Mouse (Mus musculus) telencephalon, adult 2 months (tissue): Measurements from ENCODE around the gene Zfp777.

Experiments
- DNase-seq: peaks from one replicate; pipeline ENCODE4 v3.0.0-alpha.2; 2011; ENCODE audit warnings: low read depth, low spot score

Zfp777 gene

GRCm38 (mm10) chr6:48048426-48049272 is at the start of gene Zfp777:
Gene Zfp777 (minus strand): TSS chr6:48048911.
- peak; percentile 65 for DNase-seq

GRCm38 (mm10) chr6:48086957-48087715 is 38.4 kb upstream of the Zfp777 start:
- DNase-seq, result no peak

- peak; percentile 76 for DNase-seq
These were observed 37.8 kb upstream of the Zfp777 start, which contains the start of gene Zfp746 for GRCm38 (mm10) chr6:48086471-48086878. Gene Zfp746 (minus strand): TSS chr6:48086593.

GRCm38 (mm10) chr6:48085521-48086404 is 37.1 kb upstream of the Zfp777 start:
- peak; percentile 13 for DNase-seq

- DNase-seq, result no peak
These were observed 35.1 kb upstream of the Zfp777 start for GRCm38 (mm10) chr6:48083733-48084191.

- DNase-seq, result no peak
These were observed 33.2 kb upstream of the Zfp777 start for GRCm38 (mm10) chr6:48081952-48082351.

- DNase-seq, result no peak
These were observed 32.3 kb upstream of the Zfp777 start for GRCm38 (mm10) chr6:48081021-48081420.

GRCm38 (mm10) chr6:48073316-48073715 is 24.6 kb upstream of the Zfp777 start:
- no peak for DNase-seq

- DNase-seq, result no peak
These were observed 18.8 kb upstream of the Zfp777 start for GRCm38 (mm10) chr6:48067492-48067891.

GRCm38 (mm10) chr6:48065587-48066075 is 16.9 kb upstream of the Zfp777 start:
- no peak for DNase-seq

GRCm38 (mm10) chr6:48064451-48064850 is 15.7 kb upstream of the Zfp777 start:
- DNase-seq, result no peak

- DNase-seq, result no peak
These were observed 15.2 kb upstream of the Zfp777 start for GRCm38 (mm10) chr6:48063940-48064339.

- no peak for DNase-seq
These were observed 12.2 kb upstream of the Zfp777 start for GRCm38 (mm10) chr6:48060895-48061294.

GRCm38 (mm10) chr6:48060421-48060820 is 11.7 kb upstream of the Zfp777 start:
- DNase-seq, result no peak

- no peak for DNase-seq
These were observed 3.4 kb upstream of the Zfp777 start for GRCm38 (mm10) chr6:48052136-48052535.

- DNase-seq, result no peak
These were observed 3.0 kb upstream of the Zfp777 start for GRCm38 (mm10) chr6:48051666-48052065.

- no peak for DNase-seq
These were observed 758 bp upstream of the Zfp777 start for GRCm38 (mm10) chr6:48049273-48050065.

GRCm38 (mm10) chr6:48047450-48048351 is 1.0 kb downstream of the Zfp777 start:
- DNase-seq, result no peak

GRCm38 (mm10) chr6:48047114-48047449 is 1.6 kb downstream of the Zfp777 start:
- no peak for DNase-seq

- DNase-seq, result no peak
These were observed 16.1 kb downstream of the Zfp777 start for GRCm38 (mm10) chr6:48032661-48033060.
